In genomic region chr7:116959196-116959895, GRCm38 (mm10) we compare ENCODE assay signal across 28 mouse cellular contexts.
DNase-seq lines count a peak whose midpoint lies in the region; ATAC-seq lines count a peak whose summit lies in the region.
"Had no signal": no experiment of that assay in that cellular context is flagged by ENCODE, and none has a peak within 500 bp of the region (broad histone marks: within the 10 kb centered on the region; RNA-seq: fewer than 3 reads in every experiment).

No protein-coding gene starts in this region.

- H3K4me1 ChIP-seq in heart, embryonic 10.5 days = no peaks in the 10 kb centered on the region
- H3K4me1 ChIP-seq in heart, embryonic 11.5 days (ENCODE audit: control insufficient read depth, insufficient read depth, low read length) = no peaks in the 10 kb centered on the region
- H3K4me1 ChIP-seq: forebrain, embryonic 10.5 days; heart, embryonic 12.5 days; limb, embryonic 10.5 days; liver, embryonic 15.5 days; lung, embryonic 15.5 days; midbrain, embryonic 15.5 days; neural tube, embryonic 12.5 days had no signal

- no peak overlapping the region for H3K4me3 ChIP-seq in heart, embryonic 10.5 days
- no peak overlapping the region for H3K4me3 ChIP-seq in heart, embryonic 11.5 days (ENCODE audit: low read depth, low read length)
- H3K4me3 ChIP-seq: forebrain, embryonic 10.5 days; gastrocnemius, adult 2 months; heart, embryonic 12.5 days; limb, embryonic 10.5 days; liver, embryonic 15.5 days; lung, embryonic 15.5 days; midbrain, embryonic 15.5 days; neural tube, embryonic 12.5 days had no signal

- H3K4me2 ChIP-seq in heart, embryonic 11.5 days = no peak overlapping the region
- H3K4me2 ChIP-seq: heart, embryonic 12.5 days; liver, embryonic 15.5 days; lung, embryonic 15.5 days; midbrain, embryonic 15.5 days; neural tube, embryonic 12.5 days had no signal

- H3K9ac ChIP-seq in heart, embryonic 11.5 days (ENCODE audit: low read depth, low read length) = no peak overlapping the region
- H3K9ac ChIP-seq: heart, embryonic 12.5 days; liver, embryonic 15.5 days; lung, embryonic 15.5 days; midbrain, embryonic 15.5 days; neural tube, embryonic 12.5 days had no signal

- intact Hi-C loops in left cerebral cortex, postnatal 14 days (cut with DNase I) = no loop called here

- H3K27ac ChIP-seq in heart, embryonic 10.5 days = no peak overlapping the region
- no peak overlapping the region for H3K27ac ChIP-seq in heart, embryonic 11.5 days (ENCODE audit: low read depth, low read length)
- H3K27ac ChIP-seq: forebrain, embryonic 10.5 days; gastrocnemius, adult 2 months; hindbrain, postnatal 0 days; limb, embryonic 10.5 days; liver, embryonic 15.5 days; lung, embryonic 15.5 days; midbrain, embryonic 15.5 days; neural tube, embryonic 12.5 days had no signal

- 77% methylated on average over 14 of the region's 14 CpGs for WGBS in heart, embryonic 10.5 days
- WGBS in heart, embryonic 11.5 days (ENCODE audit: insufficient replicate concordance) = 63% methylated on average over 14 of the region's 14 CpGs

- no peak for ATAC-seq in heart, embryonic 11.5 days (replicated peaks; ENCODE audit: insufficient number of reproducible peaks, low FRiP score, low TSS enrichment)
- ATAC-seq: CD4-positive, CD25-positive, alpha-beta regulatory T cell, adult 4 months; forebrain, embryonic 16.5 days; hindbrain, postnatal 0 days; intestine, postnatal 0 days; midbrain, embryonic 15.5 days had no signal

- peak; percentile 66 for DNase-seq in heart, embryonic 10.5 days (ENCODE audit: low spot score)
- peak; percentile 71 for DNase-seq in brain, adult 2 months (ENCODE audit: low read depth, low spot score)
- DNase-seq in left cerebral cortex, postnatal 14 days (ENCODE audit: low spot score in 2 of 2) = peak; percentile 18 to 25
- peak; percentile 34 for DNase-seq in right cerebral cortex, postnatal 25 days
- DNase-seq in gastrocnemius, postnatal 4 days (ENCODE audit: low spot score in 2 of 2) = no peak
- DNase-seq in thymus, adult 18-20 months = no peak
- DNase-seq: adrenal gland, postnatal 25 days; cerebellum, adult 9-10 months; gastrocnemius, adult 2 months; heart, postnatal 10 days; kidney, postnatal 25 days; layer of hippocampus, adult 9-11 months; liver; lung, postnatal 36 days; spleen, adult 18-20 months; thymus, postnatal 36 days had no signal

- H3K9me3 ChIP-seq in heart, embryonic 10.5 days = no peaks in the 10 kb centered on the region
- no peaks in the 10 kb centered on the region for H3K9me3 ChIP-seq in heart, embryonic 11.5 days (replicated peaks; ENCODE audit: control insufficient read depth, low read length)
- H3K9me3 ChIP-seq: forebrain, embryonic 10.5 days; heart, embryonic 12.5 days; limb, embryonic 10.5 days; liver, embryonic 15.5 days; lung, embryonic 15.5 days; midbrain, embryonic 15.5 days; neural tube, embryonic 12.5 days had no signal

- no peaks in the 10 kb centered on the region for H3K36me3 ChIP-seq in heart, embryonic 10.5 days
- no peaks in the 10 kb centered on the region for H3K36me3 ChIP-seq in heart, embryonic 11.5 days (ENCODE audit: control insufficient read depth, insufficient read depth, low read length)
- H3K36me3 ChIP-seq: forebrain, embryonic 10.5 days; heart, embryonic 12.5 days; limb, embryonic 10.5 days; liver, embryonic 15.5 days; lung, embryonic 15.5 days; midbrain, embryonic 15.5 days; neural tube, embryonic 12.5 days had no signal

- H3K27me3 ChIP-seq in heart, embryonic 10.5 days (ENCODE audit: insufficient read depth, poor library complexity, severe bottlenecking) = no peaks in the 10 kb centered on the region
- no peaks in the 10 kb centered on the region for H3K27me3 ChIP-seq in heart, embryonic 11.5 days (ENCODE audit: control insufficient read depth, insufficient read depth, low read length)
- H3K27me3 ChIP-seq: heart, embryonic 12.5 days; liver, embryonic 15.5 days; lung, embryonic 15.5 days; midbrain, embryonic 15.5 days; neural tube, embryonic 12.5 days had no signal

Comparison
In these comparisons a context has a peak if more than half of its experiments do, and no peak if none do; other contexts are left out.
1. DNase-seq: peak in heart, embryonic 10.5 days (single experiment), brain, adult 2 months (single experiment), left cerebral cortex, postnatal 14 days (2 of 2) and right cerebral cortex, postnatal 25 days (single experiment); none in gastrocnemius, postnatal 4 days (0 of 2) and thymus, adult 18-20 months (0 of 2).